10 mouse cellular contexts compared by ENCODE assay signal in the genomic region with DNA sequence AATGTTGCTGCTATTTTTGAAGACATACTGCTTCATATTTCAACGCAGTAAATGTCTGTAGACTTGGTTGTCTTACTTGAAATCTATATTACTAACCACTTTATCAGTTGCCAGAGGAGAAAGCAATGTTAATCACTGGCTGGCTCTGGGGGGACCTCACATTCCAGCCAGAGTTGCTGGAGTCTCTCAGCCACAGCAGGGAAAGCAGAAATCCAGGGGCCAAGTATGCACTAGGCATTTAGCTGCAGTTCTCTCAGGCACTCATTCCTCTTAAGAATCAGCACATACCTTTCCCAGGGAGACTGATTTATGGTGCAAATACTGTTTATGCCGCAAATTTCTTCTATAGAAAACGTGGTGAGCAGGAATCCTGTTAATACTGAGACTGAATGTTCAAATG.
A peak's percentile ranks its signal among the peaks of the same experiment; 100 is the strongest.
DNase-seq lines count a peak whose midpoint lies in the region; ATAC-seq and TF ChIP-seq lines count a peak whose summit lies in the region.
"Had no signal": no experiment of that assay in that cellular context is flagged by ENCODE, and none has a peak within 500 bp of the region (broad histone marks: within the 10 kb centered on the region; RNA-seq: fewer than 3 reads in every experiment).

No protein-coding gene starts in this region.

- H3K27me3 ChIP-seq in forebrain, embryonic 10.5 days (ENCODE audit: poor library complexity, severe bottlenecking), result no peaks in the 10 kb centered on the region
- H3K27me3 ChIP-seq in forebrain, postnatal 0 days (ENCODE audit: insufficient read depth, low read length), result no peaks in the 10 kb centered on the region
- no peaks in the 10 kb centered on the region for H3K27me3 ChIP-seq in kidney, embryonic 14.5 days (ENCODE audit: control insufficient read depth, insufficient read depth, low read length)
- no peaks in the 10 kb centered on the region for H3K27me3 ChIP-seq in embryonic facial prominence, embryonic 14.5 days (replicated peaks; ENCODE audit: control insufficient read depth, insufficient read depth, low read length)
- no peaks in the 10 kb centered on the region for H3K27me3 ChIP-seq in limb, embryonic 15.5 days

- no peaks in the 10 kb centered on the region for H3K9me3 ChIP-seq in forebrain, embryonic 10.5 days
- no peaks in the 10 kb centered on the region for H3K9me3 ChIP-seq in forebrain, postnatal 0 days (ENCODE audit: low read length)
- no peaks in the 10 kb centered on the region for H3K9me3 ChIP-seq in kidney, embryonic 14.5 days (ENCODE audit: control insufficient read depth, low read length)
- H3K9me3 ChIP-seq in embryonic facial prominence, embryonic 14.5 days (ENCODE audit: control insufficient read depth, low read length), result no peaks in the 10 kb centered on the region
- H3K9me3 ChIP-seq in limb, embryonic 15.5 days, result no peaks in the 10 kb centered on the region

- H3K4me3 ChIP-seq in forebrain, embryonic 10.5 days, result no peak overlapping the region
- H3K4me3 ChIP-seq in forebrain, postnatal 0 days (ENCODE audit: low read depth, low read length), result no peak overlapping the region
- no peak overlapping the region for H3K4me3 ChIP-seq in kidney, embryonic 14.5 days (ENCODE audit: low read length)
- H3K4me3 ChIP-seq in embryonic facial prominence, embryonic 14.5 days (ENCODE audit: low read depth, low read length), result no peak overlapping the region
- H3K4me3 ChIP-seq in limb, embryonic 15.5 days, result no peak overlapping the region

- H3K9ac ChIP-seq in forebrain, postnatal 0 days, result no peak overlapping the region
- no peak overlapping the region for H3K9ac ChIP-seq in kidney, embryonic 14.5 days (ENCODE audit: low read depth, low read length)
- H3K9ac ChIP-seq in embryonic facial prominence, embryonic 14.5 days (ENCODE audit: low read depth, low read length), result no peak overlapping the region
- no peak overlapping the region for H3K9ac ChIP-seq in limb, embryonic 15.5 days

- ATAC-seq in forebrain, postnatal 0 days, result no peak
- ATAC-seq in kidney, embryonic 14.5 days (ENCODE audit: low FRiP score, low TSS enrichment), result no peak
- no peak; the same call in 1 of the 2 replicates for ATAC-seq in embryonic facial prominence, embryonic 14.5 days (ENCODE audit: low read depth)
- ATAC-seq in limb, embryonic 15.5 days (ENCODE audit: insufficient number of reproducible peaks, low FRiP score, low TSS enrichment, low read depth), result no peak

- DNase-seq in forebrain, embryonic 10.5 days (ENCODE audit: extremely low spot score, low spot score), result no peak
- no peak for DNase-seq in forebrain, postnatal 0 days
- DNase-seq in kidney, postnatal 36 days, result no peak
- peak; percentile 51 for DNase-seq in embryonic facial prominence, embryonic 14.5 days (ENCODE audit: low spot score)
- DNase-seq in cerebellum, adult 18-20 months, result no peak
- no peak for DNase-seq in testis, postnatal 14 days (ENCODE audit: low spot score)
- DNase-seq: cerebellum, adult 9-11 months had no signal

- H3K36me3 ChIP-seq in forebrain, embryonic 10.5 days (replicated peaks), result no peaks in the 10 kb centered on the region
- H3K36me3 ChIP-seq in forebrain, postnatal 0 days (ENCODE audit: insufficient read depth), result no peaks in the 10 kb centered on the region
- no peaks in the 10 kb centered on the region for H3K36me3 ChIP-seq in kidney, embryonic 14.5 days (ENCODE audit: control insufficient read depth, insufficient read depth, low read length)
- no peaks in the 10 kb centered on the region for H3K36me3 ChIP-seq in embryonic facial prominence, embryonic 14.5 days (ENCODE audit: control insufficient read depth, insufficient read depth, low read length)
- no peaks in the 10 kb centered on the region for H3K36me3 ChIP-seq in limb, embryonic 15.5 days

- peak overlapping the region; percentile 82 for H3K27ac ChIP-seq in forebrain, embryonic 10.5 days
- H3K27ac ChIP-seq in forebrain, postnatal 0 days (ENCODE audit: low read depth, low read length), result no peak overlapping the region; the same call in 1 of the 2 replicates
- H3K27ac ChIP-seq in kidney, embryonic 14.5 days (ENCODE audit: low read depth, low read length), result peak overlapping the region; percentile 11; the same call in 1 of the 2 replicates
- no peak overlapping the region for H3K27ac ChIP-seq in embryonic facial prominence, embryonic 14.5 days (replicated peaks; ENCODE audit: low read depth, low read length)
- H3K27ac ChIP-seq in limb, embryonic 15.5 days, result peak overlapping the region; percentile 57; the same call in 1 of the 2 replicates

- H3K4me1 ChIP-seq in forebrain, embryonic 10.5 days, result peaks cover 38% of the 10 kb centered on the region
- no peaks in the 10 kb centered on the region; the same call in 1 of the 2 replicates for H3K4me1 ChIP-seq in forebrain, postnatal 0 days (ENCODE audit: insufficient read depth)
- no peaks in the 10 kb centered on the region for H3K4me1 ChIP-seq in kidney, embryonic 14.5 days (ENCODE audit: control insufficient read depth, insufficient read depth, low read length)
- H3K4me1 ChIP-seq in embryonic facial prominence, embryonic 14.5 days (ENCODE audit: control insufficient read depth, insufficient read depth, low read length), result peaks cover 11% of the 10 kb centered on the region
- peaks cover 6% of the 10 kb centered on the region for H3K4me1 ChIP-seq in limb, embryonic 15.5 days

- TF ChIP-seq CTCF in forebrain, postnatal 0 days (IDR thresholded peaks at IDR 0.05; ENCODE audit: low read depth), result no peak

- no peak overlapping the region for H3K4me2 ChIP-seq in forebrain, postnatal 0 days (ENCODE audit: low read depth)
- H3K4me2 ChIP-seq in kidney, embryonic 14.5 days (replicated peaks; ENCODE audit: low read depth, low read length), result no peak overlapping the region
- no peak overlapping the region for H3K4me2 ChIP-seq in embryonic facial prominence, embryonic 14.5 days (ENCODE audit: low read depth, low read length)
- H3K4me2 ChIP-seq in limb, embryonic 15.5 days, result no peak overlapping the region
- H3K4me2 ChIP-seq: midbrain, embryonic 11.5 days had no signal

- WGBS in forebrain, embryonic 10.5 days, result 47% methylated on average over 3 of the region's 3 CpGs
- 13% methylated on average over 3 of the region's 3 CpGs for whole genome bisulfite sequencing in forebrain, postnatal 0 days
- WGBS in kidney, embryonic 14.5 days, result 44% methylated on average over 3 of the region's 3 CpGs
- 37% methylated on average over 3 of the region's 3 CpGs for WGBS in embryonic facial prominence, embryonic 14.5 days
- WGBS in limb, embryonic 15.5 days, result 25% methylated on average over 3 of the region's 3 CpGs

Comparison
In these comparisons a context has a peak if more than half of its experiments do, and no peak if none do; other contexts are left out.
1. H3K27ac ChIP-seq: peak in forebrain, embryonic 10.5 days (single experiment), kidney, embryonic 14.5 days (single experiment) and limb, embryonic 15.5 days (single experiment); none in forebrain, postnatal 0 days (single experiment) and embryonic facial prominence, embryonic 14.5 days (single experiment).